Mouse (Mus musculus) forebrain, embryonic 14.5 days (tissue): Measurements from ENCODE around the gene Rab34. TPM values are rescaled to one million over a fixed set of nuclear protein-coding genes. Genes with fewer than 3 reads are reported as not detected.
A peak's percentile ranks its signal among the peaks of the same experiment; 100 is the strongest.

Source experiments
- ATAC-seq: fragments of 200-750 bp; cut with Nextera tagmentation; 2 replicates; pipeline ENCODE4 v1.8.0; 2017; ENCODE audit warnings: mild to moderate bottlenecking, moderate library complexity
- DNase-seq: peaks from one replicate; pipeline ENCODE4 v3.0.0-alpha.2; 2015; ENCODE audit warnings: low spot score
- H3K27ac ChIP-seq: fragments of 300-500 bp; sonication (generic); 2 replicates; pipeline ENCODE4 v1.5.1; 2014; ENCODE audit warnings: low read depth, mild to moderate bottlenecking, control low read depth, low read length, moderate library complexity
- H3K27me3 ChIP-seq: fragments of 300-500 bp; sonication (generic); replicated peaks from 2 replicates; pipeline ENCODE4 v1.6.1; 2014; ENCODE audit warnings: low read length, control low read depth, mixed read lengths; ENCODE audit not compliant: control insufficient read depth, insufficient read depth
- H3K36me3 ChIP-seq: fragments of 300-500 bp; sonication (generic); 2 replicates; pipeline ENCODE4 v1.6.1; 2014; ENCODE audit warnings: low read length, control low read depth; ENCODE audit not compliant: control insufficient read depth, insufficient read depth
- H3K4me1 ChIP-seq: fragments of 300-500 bp; sonication (generic); 2 replicates; pipeline ENCODE4 v1.6.1; 2014; ENCODE audit warnings: antibody characterized with exemption, low read length, control low read depth; ENCODE audit not compliant: control insufficient read depth, insufficient read depth
- H3K4me2 ChIP-seq: fragments of 300-500 bp; sonication (generic); 2 replicates; pipeline ENCODE4 v1.6.1; 2014; ENCODE audit warnings: mild to moderate bottlenecking, control low read depth, low read length
- H3K4me3 ChIP-seq: fragments of 300-500 bp; sonication (generic); 2 replicates; pipeline ENCODE4 v1.5.1; 2014; ENCODE audit warnings: low read depth, low read length, control low read depth
- H3K9ac ChIP-seq: fragments of 300-500 bp; sonication (generic); 2 replicates; pipeline ENCODE4 v1.6.1; 2014; ENCODE audit warnings: mild to moderate bottlenecking, low read length, control low read depth, moderate library complexity
- H3K9me3 ChIP-seq: fragments of 300-500 bp; sonication (generic); replicated peaks from 2 replicates; pipeline ENCODE4 v1.6.1; 2016; ENCODE audit warnings: low read length, control low read depth, mixed read lengths; ENCODE audit not compliant: control insufficient read depth
- WGBS: fragments of 180-500 bp; shearing (Covaris S2); extraction: QIAGEN DNeasy Blood & Tissue Kit; methylation state at CpG from one replicate; pipeline ENCODE4 v1.1.7; 2014; 5-methylcytosine and 5-hydroxymethylcytosine counted together
- polyA plus RNA-seq: library from polyadenylated mRNA; unstranded; fragments of >200 nt; fragmentation: Nextera tagmentation; extraction: Ambion mirVana; gene quantifications from 2 replicates; pipeline ENCODE4 v1.2.1, GENCODE M21; 2014

Gene Rab34
- polyA plus RNA-seq, 1 experiment from 2014 or later: 48.1 TPM

GRCm38 (mm10) chr11:78155674-78156073, 32.6 kb upstream of the Rab34 start:
- Histone ChIP-seq H3K27ac (no peak overlapping the region), H3K4me1 (peaks cover 17% of the 10 kb centered on the region), H3K27me3 (no peaks in the 10 kb centered on the region), H3K9ac (no peak overlapping the region), H3K4me2 (no peak overlapping the region), H3K4me3 (no peak overlapping the region), H3K9me3 (no peaks in the 10 kb centered on the region), H3K36me3 (peaks cover 86% of the 10 kb centered on the region)
- ATAC-seq (no peak), DNase-seq (no peak)
- 77% methylated on average over 5 of the region's 5 CpGs for WGBS

- no peak overlapping the region for H3K27ac ChIP-seq
- H3K4me3 ChIP-seq: no peak overlapping the region
- WGBS: 59% methylated on average over 6 of the region's 6 CpGs
- H3K9me3 ChIP-seq: no peaks in the 10 kb centered on the region
- H3K4me2 ChIP-seq: no peak overlapping the region
- H3K9ac ChIP-seq: no peak overlapping the region
- H3K36me3 ChIP-seq: peaks cover 86% of the 10 kb centered on the region
- ATAC-seq: no peak
- DNase-seq: no peak
- H3K4me1 ChIP-seq: peaks cover 17% of the 10 kb centered on the region
- no peaks in the 10 kb centered on the region for H3K27me3 ChIP-seq
Observed at GRCm38 (mm10) chr11:78156156-78156699, 32.0 kb upstream of the Rab34 start.

- ATAC-seq (peak; percentile 44), DNase-seq (peak; percentile 90)
- H3K36me3 ChIP-seq: peaks cover 83% of the 10 kb centered on the region
- no peak overlapping the region for H3K4me2 ChIP-seq
- H3K27ac ChIP-seq: no peak overlapping the region
- 35% methylated on average over 2 of the region's 2 CpGs for WGBS
- no peaks in the 10 kb centered on the region for H3K27me3 ChIP-seq
- no peaks in the 10 kb centered on the region for H3K9me3 ChIP-seq
- H3K4me3 ChIP-seq: no peak overlapping the region
- H3K9ac ChIP-seq: no peak overlapping the region
- peaks cover 16% of the 10 kb centered on the region for H3K4me1 ChIP-seq
Observed at GRCm38 (mm10) chr11:78159096-78159495, 29.1 kb upstream of the Rab34 start.

GRCm38 (mm10) chr11:78159557-78159956, 28.7 kb upstream of the Rab34 start:
- ATAC-seq: no peak
- Histone ChIP-seq H3K4me3 (no peak overlapping the region), H3K9ac (no peak overlapping the region), H3K4me1 (peaks cover 16% of the 10 kb centered on the region), H3K27ac (no peak overlapping the region; the same call in 1 of the 2 replicates), H3K27me3 (no peaks in the 10 kb centered on the region), H3K9me3 (no peaks in the 10 kb centered on the region), H3K4me2 (no peak overlapping the region), H3K36me3 (peaks cover 78% of the 10 kb centered on the region)
- DNase-seq: no peak
- WGBS: 89% methylated on average over 7 of the region's 7 CpGs

GRCm38 (mm10) chr11:78160171-78160570, 28.1 kb upstream of the Rab34 start:
- H3K27ac ChIP-seq: no peak overlapping the region
- no peak for ATAC-seq
- 91% methylated on average over 18 of the region's 18 CpGs for WGBS

GRCm38 (mm10) chr11:78160675-78161074, 27.6 kb upstream of the Rab34 start:
- Histone ChIP-seq H3K27me3 (no peaks in the 10 kb centered on the region), H3K9ac (no peak overlapping the region), H3K36me3 (peaks cover 67% of the 10 kb centered on the region), H3K9me3 (no peaks in the 10 kb centered on the region), H3K27ac (no peak overlapping the region), H3K4me3 (no peak overlapping the region), H3K4me2 (no peak overlapping the region), H3K4me1 (peaks cover 17% of the 10 kb centered on the region)
- WGBS: 83% methylated on average over 3 of the region's 3 CpGs
- ATAC-seq (no peak), DNase-seq (no peak)

More at GRCm38 (mm10) chr11:78160171-78160570, 28.1 kb upstream of the Rab34 start:
- no peaks in the 10 kb centered on the region for H3K9me3 ChIP-seq
- H3K27me3 ChIP-seq: no peaks in the 10 kb centered on the region
- no peak overlapping the region for H3K4me2 ChIP-seq
- no peak overlapping the region for H3K9ac ChIP-seq
- peaks cover 16% of the 10 kb centered on the region for H3K4me1 ChIP-seq
- H3K4me3 ChIP-seq: no peak overlapping the region
- no peak for DNase-seq
- peaks cover 72% of the 10 kb centered on the region for H3K36me3 ChIP-seq

- no peak for DNase-seq
- no peak for ATAC-seq
- Histone ChIP-seq H3K4me2 (no peak overlapping the region), H3K9ac (no peak overlapping the region), H3K4me1 (peaks cover 22% of the 10 kb centered on the region), H3K36me3 (peaks cover 64% of the 10 kb centered on the region), H3K4me3 (no peak overlapping the region), H3K27ac (no peak overlapping the region), H3K27me3 (no peaks in the 10 kb centered on the region), H3K9me3 (no peaks in the 10 kb centered on the region)
- 92% methylated on average over 14 of the region's 14 CpGs for WGBS
Observed at GRCm38 (mm10) chr11:78161169-78161568, 27.1 kb upstream of the Rab34 start.

GRCm38 (mm10) chr11:78161968-78162367, 26.3 kb upstream of the Rab34 start:
- WGBS: 47% methylated on average over 4 of the region's 4 CpGs
- H3K4me2 ChIP-seq: peak overlapping the region; percentile 79; the same call in 1 of the 2 replicates
- peaks cover 23% of the 10 kb centered on the region for H3K4me1 ChIP-seq
- no peak overlapping the region for H3K4me3 ChIP-seq
- H3K27me3 ChIP-seq: no peaks in the 10 kb centered on the region
- no peak overlapping the region for H3K9ac ChIP-seq
- no peak overlapping the region for H3K27ac ChIP-seq
- no peaks in the 10 kb centered on the region for H3K9me3 ChIP-seq
- ATAC-seq (no peak), DNase-seq (no peak)
- H3K36me3 ChIP-seq: peaks cover 56% of the 10 kb centered on the region

GRCm38 (mm10) chr11:78162504-78162903, 25.7 kb upstream of the Rab34 start:
- Histone ChIP-seq H3K27ac (peak overlapping the region; percentile 98; the same call in 1 of the 2 replicates), H3K9ac (peak overlapping the region; percentile 99), H3K36me3 (peaks cover 52% of the 10 kb centered on the region), H3K4me1 (peaks cover 23% of the 10 kb centered on the region), H3K4me2 (peak overlapping the region; percentile 79), H3K27me3 (no peaks in the 10 kb centered on the region), H3K4me3 (0 out of 2 replicates have a peak overlapping the region, but pooled peaks have one; percentile 100), H3K9me3 (no peaks in the 10 kb centered on the region)
- ATAC-seq (no peak), DNase-seq (peak; percentile 56)
- WGBS: 37% methylated on average over 6 of the region's 6 CpGs
